Mouse (Mus musculus) hindbrain, embryonic 16.5 days (tissue): ENCODE data around the gene Plppr3. TPM values are rescaled to one million over a fixed set of nuclear protein-coding genes. Genes with fewer than 3 reads are reported as not detected.

ENCODE experiments used
- microRNA-seq: library from miRNA; unstranded; fragments of <30 nt; microRNA quantifications from one replicate; pipeline ENCODE4, GENCODE M21; 2017
- polyA plus RNA-seq: library from polyadenylated mRNA; unstranded; fragments of >200 nt; fragmentation: Nextera tagmentation; extraction: Ambion mirVana; gene quantifications from 2 replicates; pipeline ENCODE4 v1.2.1, GENCODE M21; 2015

The Plppr3 gene
- polyA plus RNA-seq, 1 experiment from 2014 or later: 387 TPM

Small RNA genes lying within 50 kb of the gene (microRNA-seq; reads per million reads assigned to microRNA genes)
- not detected for gene Mir6910

Other genes starting within 250 kb of the Plppr3 start
- gene Shc2, start 236.7 kb downstream of the Plppr3 start, polyA plus RNA-seq: 13.7 and 27.7 TPM in 2 replicates
- gene Odf3l2, start 228.9 kb downstream of the Plppr3 start, polyA plus RNA-seq: 0.37 and 0.89 TPM in 2 replicates
- gene Madcam1, start 210.1 kb downstream of the Plppr3 start, polyA plus RNA-seq: 0.99 and 1.5 TPM in 2 replicates
- gene Tpgs1, start 205.3 kb downstream of the Plppr3 start, polyA plus RNA-seq: 107 and 124 TPM in 2 replicates
- 73.5 and 84.7 TPM in 2 replicates for gene Cdc34, start 192.4 kb downstream of the Plppr3 start, polyA plus RNA-seq
- gene Gzmm, start 185.6 kb downstream of the Plppr3 start, polyA plus RNA-seq: 1.7 TPM in 2 replicates
- gene Bsg, start 170.1 kb downstream of the Plppr3 start, polyA plus RNA-seq: 1,077 and 1,193 TPM in 2 replicates
- 1.2 and 1.4 TPM in 2 replicates for gene Hcn2, start 158.0 kb downstream of the Plppr3 start, polyA plus RNA-seq
- 37.1 and 50.6 TPM in 2 replicates for gene Polrmt, start 128.1 kb downstream of the Plppr3 start, polyA plus RNA-seq
- 1.9 and 3.1 TPM in 2 replicates for gene Fgf22, start 119.6 kb downstream of the Plppr3 start, polyA plus RNA-seq
- 74.2 and 101 TPM in 2 replicates for gene Rnf126, start 107.7 kb downstream of the Plppr3 start, polyA plus RNA-seq
- 2.6 and 3.0 TPM in 2 replicates for gene Fstl3, start 97.4 kb downstream of the Plppr3 start, polyA plus RNA-seq
- gene Prss57, start 83.7 kb downstream of the Plppr3 start, polyA plus RNA-seq: 0.31 TPM in 1 of 2 replicates, not detected in the other
- 297 and 309 TPM in 2 replicates for gene Palm, start 81.1 kb downstream of the Plppr3 start, polyA plus RNA-seq
- gene Misp, start 53.6 kb downstream of the Plppr3 start, polyA plus RNA-seq: 0.46 and 0.59 TPM in 2 replicates
- 61.2 and 79.2 TPM in 2 replicates for gene Ptbp1, start 20.2 kb downstream of the Plppr3 start, polyA plus RNA-seq
- 10.4 and 11.2 TPM in 2 replicates for gene Prtn3, start 158 bp downstream of the Plppr3 start, polyA plus RNA-seq
- 0.26 and 0.32 TPM in 2 replicates for gene Elane, start 11.6 kb upstream of the Plppr3 start, polyA plus RNA-seq
- gene Cfd, start 16.2 kb upstream of the Plppr3 start, polyA plus RNA-seq: not detected in 2 replicates
- gene Med16, start 34.3 kb upstream of the Plppr3 start, polyA plus RNA-seq: 48.2 and 53.8 TPM in 2 replicates
- gene Gm26602, start 36.2 kb upstream of the Plppr3 start, polyA plus RNA-seq: 1.4 and 18.3 TPM in 2 replicates
- gene Kiss1r, start 42.3 kb upstream of the Plppr3 start, polyA plus RNA-seq: 3.1 and 3.7 TPM in 2 replicates
- gene R3hdm4, start 46.6 kb upstream of the Plppr3 start, polyA plus RNA-seq: 293 and 300 TPM in 2 replicates
- gene Arid3a, start 52.4 kb upstream of the Plppr3 start, polyA plus RNA-seq: 1.6 and 1.7 TPM in 2 replicates
- gene Wdr18, start 85.5 kb upstream of the Plppr3 start, polyA plus RNA-seq: 97.7 and 102 TPM in 2 replicates
- gene Grin3b, start 96.1 kb upstream of the Plppr3 start, polyA plus RNA-seq: 0.45 and 0.46 TPM in 2 replicates
- 11.7 and 17.4 TPM in 2 replicates for gene Tmem259, start 109.7 kb upstream of the Plppr3 start, polyA plus RNA-seq
- 30.5 and 38.9 TPM in 2 replicates for gene Cnn2, start 114.0 kb upstream of the Plppr3 start, polyA plus RNA-seq
- 4.2 and 5.1 TPM in 2 replicates for gene Abca7, start 121.9 kb upstream of the Plppr3 start, polyA plus RNA-seq
- gene Arhgap45, start 142.0 kb upstream of the Plppr3 start, polyA plus RNA-seq: 1.7 and 2.2 TPM in 2 replicates
- gene Polr2e, start 165.2 kb upstream of the Plppr3 start, polyA plus RNA-seq: 141 and 143 TPM in 2 replicates
- 601 and 643 TPM in 2 replicates for gene Gpx4, start 172.5 kb upstream of the Plppr3 start, polyA plus RNA-seq
- gene Sbno2, start 230.9 kb upstream of the Plppr3 start, polyA plus RNA-seq: 10.3 and 13.0 TPM in 2 replicates
- 17.7 and 18.3 TPM in 2 replicates for gene Stk11, start 241.2 kb upstream of the Plppr3 start, polyA plus RNA-seq